Mouse (Mus musculus): ENCODE measurements at regions not wholly inside any gene's neighbourhood (a gene's known extent, or its start where the extent isn't known, plus 50 kb on each side); places are given as distances from the start of the nearest gene placed in this dataset.

DNA sequence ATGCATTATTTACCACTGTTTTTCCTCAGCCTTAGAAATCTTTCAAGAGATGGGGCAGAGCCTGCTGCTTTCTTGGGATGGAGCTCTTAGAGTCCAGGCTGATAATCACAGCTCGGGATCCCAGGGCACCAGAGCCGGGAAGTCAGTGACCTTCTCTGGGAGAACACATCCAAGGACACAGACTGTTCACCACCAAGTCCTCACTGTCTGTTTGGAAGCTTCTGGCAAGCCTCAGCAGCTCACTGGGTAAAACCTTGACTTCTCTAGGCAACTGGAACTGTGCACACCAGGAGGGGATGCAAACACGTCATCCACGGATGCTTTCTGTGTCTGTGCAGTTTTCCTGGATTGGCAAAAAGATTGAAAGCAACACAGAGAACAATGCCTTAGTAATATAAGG lies 330.6 kb downstream of the Tcerg1l start:
- TF ChIP-seq CTCF (IDR thresholded peaks at IDR 0.05; ENCODE audit: borderline replicate concordance, extremely low read depth, insufficient read depth, insufficient read length) (no peak), POLR2A (IDR thresholded peaks at IDR 0.05; ENCODE audit: borderline replicate concordance, extremely low read depth, insufficient read depth, insufficient read length, poor library complexity, severe bottlenecking) (no peak)

Measured in brain, embryonic 14.5 days (tissue).